Mouse (Mus musculus) E14TG2a.4 (cell line): Measurements from ENCODE around the gene Ppa1.

Experiments used
- CTCF ChIP-seq: conservative IDR thresholded peaks from 2 replicates; pipeline ENCODE4 v1.5.1; 2014; ENCODE audit warnings: low read length
- NANOG ChIP-seq: IDR thresholded peaks from 2 replicates; pipeline ENCODE4 v1.6.1; 2014; ENCODE audit warnings: borderline replicate concordance, low read length, mixed read lengths
- POU5F1 ChIP-seq: IDR thresholded peaks from 2 replicates; pipeline ENCODE4 v1.6.1; 2014; ENCODE audit warnings: low read length, borderline replicate concordance

- TF ChIP-seq CTCF = no peak
- TF ChIP-seq POU5F1 = no peak
- TF ChIP-seq NANOG = no peak
Measured at GRCm38 (mm10) chr10:61679545-61679944, 31.2 kb downstream of the Ppa1 start.
